Mouse (Mus musculus): Measurements from ENCODE around the gene Eloa. TPM values are rescaled to one million over a fixed set of nuclear protein-coding genes. Genes with fewer than 3 reads are reported as not detected.

The Eloa gene
- polyA plus RNA-seq, 1 experiment, result 14.1 TPM

GRCm38 (mm10) chr4:136030968-136031909, 9.7 kb upstream of the Eloa start:
- Histone ChIP-seq H3K27ac (ENCODE audit: control insufficient read depth, insufficient read depth, low read depth, low read length) (no peak overlapping the region), H3K27me3 (ENCODE audit: control insufficient read depth, insufficient read depth, low read length) (no peaks in the 10 kb centered on the region), H3K4me3 (ENCODE audit: control insufficient read depth, low read depth, low read length) (no peak overlapping the region), H3K36me3 (ENCODE audit: control insufficient read depth, insufficient read depth, low read length) (no peaks in the 10 kb centered on the region), H3K4me1 (ENCODE audit: control insufficient read depth, insufficient read depth, low read length) (peaks cover 3% of the 10 kb centered on the region)
- TF ChIP-seq POLR2A (IDR thresholded peaks at IDR 0.05; ENCODE audit: control insufficient read depth, low read depth, low read length) (no peak), CTCF (IDR thresholded peaks at IDR 0.05; ENCODE audit: control insufficient read depth, insufficient read depth, insufficient replicate concordance, low read depth, low read length) (no peak)

- Histone ChIP-seq H3K4me3 (ENCODE audit: control insufficient read depth, low read depth, low read length) (no peak overlapping the region), H3K4me1 (ENCODE audit: control insufficient read depth, insufficient read depth, low read length) (peaks cover 3% of the 10 kb centered on the region), H3K36me3 (ENCODE audit: control insufficient read depth, insufficient read depth, low read length) (no peaks in the 10 kb centered on the region), H3K27ac (ENCODE audit: control insufficient read depth, insufficient read depth, low read depth, low read length) (no peak overlapping the region), H3K27me3 (ENCODE audit: control insufficient read depth, insufficient read depth, low read length) (no peaks in the 10 kb centered on the region)
- TF ChIP-seq POLR2A (IDR thresholded peaks at IDR 0.05; ENCODE audit: control insufficient read depth, low read depth, low read length), result no peak
- TF ChIP-seq CTCF (IDR thresholded peaks at IDR 0.05; ENCODE audit: control insufficient read depth, insufficient read depth, insufficient replicate concordance, low read depth, low read length), result no peak
Measured at GRCm38 (mm10) chr4:136028689-136029088, 7.1 kb upstream of the Eloa start.

- Histone ChIP-seq H3K4me1 (ENCODE audit: control insufficient read depth, insufficient read depth, low read length) (peaks cover 3% of the 10 kb centered on the region), H3K27ac (ENCODE audit: control insufficient read depth, insufficient read depth, low read depth, low read length) (no peak overlapping the region), H3K4me3 (ENCODE audit: control insufficient read depth, low read depth, low read length) (no peak overlapping the region), H3K27me3 (ENCODE audit: control insufficient read depth, insufficient read depth, low read length) (no peaks in the 10 kb centered on the region), H3K36me3 (ENCODE audit: control insufficient read depth, insufficient read depth, low read length) (no peaks in the 10 kb centered on the region)
- TF ChIP-seq POLR2A (IDR thresholded peaks at IDR 0.05; ENCODE audit: control insufficient read depth, low read depth, low read length) (no peak), CTCF (IDR thresholded peaks at IDR 0.05; ENCODE audit: control insufficient read depth, insufficient read depth, insufficient replicate concordance, low read depth, low read length) (no peak)
Measured at GRCm38 (mm10) chr4:136028132-136028564, 6.6 kb upstream of the Eloa start.

GRCm38 (mm10) chr4:136027416-136028131, 6.0 kb upstream of the Eloa start:
- Histone ChIP-seq H3K27me3 (ENCODE audit: control insufficient read depth, insufficient read depth, low read length) (no peaks in the 10 kb centered on the region), H3K36me3 (ENCODE audit: control insufficient read depth, insufficient read depth, low read length) (no peaks in the 10 kb centered on the region), H3K4me1 (ENCODE audit: control insufficient read depth, insufficient read depth, low read length) (peaks cover 3% of the 10 kb centered on the region), H3K27ac (ENCODE audit: control insufficient read depth, insufficient read depth, low read depth, low read length) (no peak overlapping the region), H3K4me3 (ENCODE audit: control insufficient read depth, low read depth, low read length) (no peak overlapping the region)
- TF ChIP-seq CTCF (IDR thresholded peaks at IDR 0.05; ENCODE audit: control insufficient read depth, insufficient read depth, insufficient replicate concordance, low read depth, low read length) (no peak), POLR2A (IDR thresholded peaks at IDR 0.05; ENCODE audit: control insufficient read depth, low read depth, low read length) (no peak)

GRCm38 (mm10) chr4:136025350-136025749, 3.8 kb upstream of the Eloa start:
- peaks cover 10% of the 10 kb centered on the region for H3K4me1 ChIP-seq (ENCODE audit: control insufficient read depth, insufficient read depth, low read length)
- H3K4me3 ChIP-seq (ENCODE audit: control insufficient read depth, low read depth, low read length), result no peak overlapping the region
- H3K27ac ChIP-seq (ENCODE audit: control insufficient read depth, insufficient read depth, low read depth, low read length), result no peak overlapping the region
- TF ChIP-seq CTCF (IDR thresholded peaks at IDR 0.05; ENCODE audit: control insufficient read depth, insufficient read depth, insufficient replicate concordance, low read depth, low read length) (no peak), POLR2A (IDR thresholded peaks at IDR 0.05; ENCODE audit: control insufficient read depth, low read depth, low read length) (no peak)
- no peaks in the 10 kb centered on the region for H3K36me3 ChIP-seq (ENCODE audit: control insufficient read depth, insufficient read depth, low read length)
- H3K27me3 ChIP-seq (ENCODE audit: control insufficient read depth, insufficient read depth, low read length), result no peaks in the 10 kb centered on the region

GRCm38 (mm10) chr4:136022924-136023323, 1.4 kb upstream of the Eloa start:
- H3K27me3 ChIP-seq (ENCODE audit: control insufficient read depth, insufficient read depth, low read length), result no peaks in the 10 kb centered on the region
- TF ChIP-seq POLR2A (IDR thresholded peaks at IDR 0.05; ENCODE audit: control insufficient read depth, low read depth, low read length), result no peak
- H3K4me3 ChIP-seq (ENCODE audit: control insufficient read depth, low read depth, low read length), result no peak overlapping the region
- H3K4me1 ChIP-seq (ENCODE audit: control insufficient read depth, insufficient read depth, low read length), result peaks cover 9% of the 10 kb centered on the region
- H3K27ac ChIP-seq (ENCODE audit: control insufficient read depth, insufficient read depth, low read depth, low read length), result no peak overlapping the region
- no peaks in the 10 kb centered on the region for H3K36me3 ChIP-seq (ENCODE audit: control insufficient read depth, insufficient read depth, low read length)
